Mouse (Mus musculus): Measurements from ENCODE around the gene Krtap5-4. TPM values are rescaled to one million over a fixed set of nuclear protein-coding genes. Genes with fewer than 3 reads are reported as not detected.
A peak's percentile ranks its signal among the peaks of the same experiment; 100 is the strongest.
"Not testable (repeated sequence)": the region's sequence is repeated elsewhere in the genome, so short reads cannot be mapped to it uniquely, and the experiment has no call there.

The Krtap5-4 gene
- total RNA-seq, 1 experiment from 2014 or later, result not detected

DNA sequence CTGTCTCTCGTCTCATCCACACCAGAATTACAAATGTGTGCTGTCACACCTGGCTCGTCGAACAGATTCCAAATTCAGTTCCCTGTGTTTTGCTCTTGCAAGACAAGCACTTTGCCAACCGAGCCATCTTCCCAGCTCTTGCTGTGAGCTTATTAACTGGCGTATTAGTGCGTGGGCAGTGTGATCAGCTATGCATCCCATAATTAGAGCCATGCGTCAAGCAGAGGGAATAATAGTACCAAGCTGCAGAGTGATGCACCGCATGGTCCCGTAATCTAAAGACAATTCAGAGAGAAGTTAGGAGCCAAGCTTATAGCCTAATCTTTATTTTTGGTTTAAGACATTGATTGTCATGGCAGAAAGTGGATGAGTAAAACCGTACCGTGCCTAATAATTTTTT is 15.8 kb downstream of the Krtap5-4 start:
- ATAC-seq (replicated peaks; ENCODE audit: insufficient number of reproducible peaks, low FRiP score, low TSS enrichment, poor library complexity, severe bottlenecking), result no peak

GRCm38 (mm10) chr7:142320906-142321305 is 17.6 kb downstream of the Krtap5-4 start:
- ATAC-seq (replicated peaks; ENCODE audit: insufficient number of reproducible peaks, low FRiP score, low TSS enrichment, poor library complexity, severe bottlenecking), result no peak

GRCm38 (mm10) chr7:142321637-142322306 is 18.4 kb downstream of the Krtap5-4 start:
- ATAC-seq (replicated peaks; ENCODE audit: insufficient number of reproducible peaks, low FRiP score, low TSS enrichment, poor library complexity, severe bottlenecking), result not testable (repeated sequence)

GRCm38 (mm10) chr7:142322641-142323040 is 19.3 kb downstream of the Krtap5-4 start:
- no peak for ATAC-seq (replicated peaks; ENCODE audit: insufficient number of reproducible peaks, low FRiP score, low TSS enrichment, poor library complexity, severe bottlenecking)

- no peak for ATAC-seq (replicated peaks; ENCODE audit: insufficient number of reproducible peaks, low FRiP score, low TSS enrichment, poor library complexity, severe bottlenecking)
Measured at GRCm38 (mm10) chr7:142323396-142324117, 20.2 kb downstream of the Krtap5-4 start.

DNA sequence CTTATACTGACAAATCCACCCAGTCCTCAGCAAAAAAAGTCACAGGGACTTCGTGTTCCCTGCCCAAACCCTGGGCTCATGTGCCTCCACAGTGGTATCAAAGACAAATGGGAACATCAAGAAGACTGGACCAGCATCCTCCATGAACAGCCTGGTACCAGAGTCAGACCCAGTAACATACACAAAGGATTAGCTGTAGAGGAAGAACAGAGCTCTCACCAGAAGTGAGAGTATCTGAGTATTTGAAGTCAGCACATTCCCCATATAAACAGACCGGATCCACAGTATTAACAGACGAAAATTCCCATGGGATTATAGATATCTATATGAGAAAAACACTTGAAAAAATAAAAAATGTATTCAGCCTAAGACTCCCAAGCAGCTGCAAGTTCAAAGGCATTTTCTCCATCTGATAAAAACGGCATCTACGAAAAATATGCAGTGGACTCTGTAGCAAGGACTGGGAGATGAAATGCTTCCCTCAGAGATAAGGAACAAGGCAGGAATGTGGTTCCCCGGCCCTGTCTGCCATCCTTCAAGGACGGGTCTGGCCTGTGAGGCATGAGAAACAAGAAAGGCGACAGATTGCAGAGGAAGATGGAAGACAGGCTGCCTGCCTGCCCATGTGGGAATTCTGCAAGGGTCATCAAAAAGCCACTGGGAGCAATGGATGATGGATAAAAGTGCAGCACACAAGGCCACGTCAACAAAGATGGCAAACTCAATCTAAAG is 23.5 kb downstream of the Krtap5-4 start:
- ATAC-seq (replicated peaks; ENCODE audit: insufficient number of reproducible peaks, low FRiP score, low TSS enrichment, poor library complexity, severe bottlenecking), result no peak

- no peak for ATAC-seq (replicated peaks; ENCODE audit: insufficient number of reproducible peaks, low FRiP score, low TSS enrichment, poor library complexity, severe bottlenecking)
Measured at GRCm38 (mm10) chr7:142328507-142328906, 25.2 kb downstream of the Krtap5-4 start.

- ATAC-seq (replicated peaks; ENCODE audit: insufficient number of reproducible peaks, low FRiP score, low TSS enrichment, poor library complexity, severe bottlenecking), result no peak
Measured at GRCm38 (mm10) chr7:142330271-142330724, 26.9 kb downstream of the Krtap5-4 start.

- ATAC-seq (replicated peaks; ENCODE audit: insufficient number of reproducible peaks, low FRiP score, low TSS enrichment, poor library complexity, severe bottlenecking), result no peak
Measured at GRCm38 (mm10) chr7:142331281-142331680, 27.9 kb downstream of the Krtap5-4 start.

DNA sequence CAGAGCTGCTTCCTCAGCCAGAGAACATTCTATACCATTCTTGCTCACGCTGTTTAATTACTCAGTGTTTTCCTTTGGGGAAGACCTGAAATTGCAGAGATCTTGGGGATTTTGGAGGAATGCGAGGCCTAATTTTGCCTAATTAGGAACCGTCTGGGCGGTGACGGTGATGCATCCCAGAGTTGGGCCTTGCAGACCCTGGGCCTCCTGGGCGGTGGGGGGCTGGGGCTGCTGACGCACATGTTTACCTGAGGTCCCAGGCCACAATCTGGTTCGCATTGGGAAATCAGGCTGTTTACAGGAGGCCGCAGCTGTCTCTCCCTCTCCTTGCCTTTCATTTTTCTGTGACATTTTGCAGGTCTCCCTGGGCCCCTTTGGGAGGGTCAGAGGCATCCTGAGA is 29.4 kb downstream of the Krtap5-4 start:
- ATAC-seq (replicated peaks; ENCODE audit: insufficient number of reproducible peaks, low FRiP score, low TSS enrichment, poor library complexity, severe bottlenecking), result not testable (repeated sequence)

DNA sequence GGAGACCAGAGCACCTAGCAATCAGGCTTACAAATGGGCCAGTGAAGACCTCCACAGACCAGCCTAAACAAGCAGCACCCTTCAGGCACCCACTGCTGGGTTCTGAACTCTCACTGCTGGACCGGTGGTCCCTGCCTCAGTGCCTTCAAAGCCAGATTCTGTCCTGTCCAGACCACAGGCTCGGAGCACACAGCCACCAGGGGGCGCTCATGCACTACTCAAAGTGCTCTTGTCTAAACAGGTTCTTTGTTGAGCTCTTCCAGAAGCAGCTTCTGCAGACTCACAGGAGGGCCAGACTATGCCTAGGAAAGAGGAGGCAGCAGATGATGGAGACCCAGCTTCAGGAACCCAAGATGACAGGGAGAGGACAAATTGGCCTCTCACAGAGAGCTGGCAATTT is 30.9 kb downstream of the Krtap5-4 start:
- ATAC-seq (replicated peaks; ENCODE audit: insufficient number of reproducible peaks, low FRiP score, low TSS enrichment, poor library complexity, severe bottlenecking), result peak; percentile 65; the same call in 1 of the 2 replicates

DNA sequence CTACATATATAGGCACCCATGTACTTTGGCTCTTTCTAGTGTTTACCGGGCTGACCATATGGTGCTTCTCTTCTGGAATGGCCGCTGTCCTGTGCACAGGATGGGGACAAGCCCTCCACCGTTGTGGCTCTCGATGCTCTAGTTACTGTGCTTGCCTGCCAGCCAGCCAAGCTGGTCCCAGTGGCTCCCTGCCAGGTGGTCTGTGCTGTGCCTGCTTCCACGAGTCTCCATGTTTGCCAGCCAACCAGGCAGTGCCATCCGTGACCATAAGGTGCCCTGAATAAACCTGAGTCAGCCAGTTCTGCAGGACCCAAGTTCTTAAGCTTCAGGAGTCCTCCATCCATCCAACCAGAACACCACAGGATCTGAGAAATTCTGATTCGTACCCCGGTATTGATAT is 31.8 kb downstream of the Krtap5-4 start:
- ATAC-seq (replicated peaks; ENCODE audit: insufficient number of reproducible peaks, low FRiP score, low TSS enrichment, poor library complexity, severe bottlenecking), result no peak

- peak; percentile 88 for ATAC-seq (replicated peaks; ENCODE audit: insufficient number of reproducible peaks, low FRiP score, low TSS enrichment, poor library complexity, severe bottlenecking)
Measured at GRCm38 (mm10) chr7:142340269-142340970, 37.1 kb downstream of the Krtap5-4 start.

DNA sequence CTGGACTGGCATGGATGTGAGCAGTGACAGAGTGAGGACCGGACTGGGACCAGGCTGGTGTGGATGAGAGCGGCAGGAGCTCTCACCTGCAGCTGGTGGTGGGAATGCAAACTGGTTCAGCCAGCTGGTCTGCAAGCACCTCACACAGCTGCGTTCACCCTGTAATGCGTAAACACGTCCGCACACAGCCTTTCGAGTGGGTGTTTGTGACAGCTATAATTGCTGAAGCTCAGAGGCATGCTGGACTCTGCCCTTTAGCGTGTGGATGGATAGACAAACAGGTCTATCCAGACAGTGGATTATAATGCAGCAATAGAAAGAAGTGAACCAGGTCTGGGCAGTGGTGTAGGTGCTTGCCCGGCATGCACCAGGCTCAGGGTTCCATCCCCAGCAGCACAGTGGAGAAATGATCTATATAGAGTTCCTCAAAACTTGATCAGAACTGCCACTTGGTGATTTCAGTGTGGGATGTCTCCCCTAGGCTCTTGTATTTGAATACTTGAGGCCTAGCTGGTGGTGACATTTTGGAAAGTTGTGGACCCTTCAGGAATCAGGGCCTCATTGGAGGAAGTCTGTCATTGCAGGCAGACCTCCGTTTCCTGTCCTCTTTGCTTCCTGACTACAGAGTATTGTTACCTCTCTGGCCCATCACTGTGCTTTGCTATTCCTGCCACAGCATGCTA is 38.4 kb downstream of the Krtap5-4 start:
- no peak for ATAC-seq (replicated peaks; ENCODE audit: insufficient number of reproducible peaks, low FRiP score, low TSS enrichment, poor library complexity, severe bottlenecking)

- peak; percentile 70 for ATAC-seq (replicated peaks; ENCODE audit: insufficient number of reproducible peaks, low FRiP score, low TSS enrichment, poor library complexity, severe bottlenecking)
Measured at GRCm38 (mm10) chr7:142342247-142342640, 38.9 kb downstream of the Krtap5-4 start.

GRCm38 (mm10) chr7:142347542-142347941 is 44.2 kb downstream of the Krtap5-4 start:
- no peak for ATAC-seq (replicated peaks; ENCODE audit: insufficient number of reproducible peaks, low FRiP score, low TSS enrichment, poor library complexity, severe bottlenecking)

GRCm38 (mm10) chr7:142349308-142349961 is 46.1 kb downstream of the Krtap5-4 start:
- no peak for ATAC-seq (replicated peaks; ENCODE audit: insufficient number of reproducible peaks, low FRiP score, low TSS enrichment, poor library complexity, severe bottlenecking)

GRCm38 (mm10) chr7:142351569-142351968 is 48.2 kb downstream of the Krtap5-4 start:
- ATAC-seq (replicated peaks; ENCODE audit: insufficient number of reproducible peaks, low FRiP score, low TSS enrichment, poor library complexity, severe bottlenecking), result no peak
